Mouse (Mus musculus): ENCODE measurements around the gene Borcs6.

Gene Borcs6

DNA sequence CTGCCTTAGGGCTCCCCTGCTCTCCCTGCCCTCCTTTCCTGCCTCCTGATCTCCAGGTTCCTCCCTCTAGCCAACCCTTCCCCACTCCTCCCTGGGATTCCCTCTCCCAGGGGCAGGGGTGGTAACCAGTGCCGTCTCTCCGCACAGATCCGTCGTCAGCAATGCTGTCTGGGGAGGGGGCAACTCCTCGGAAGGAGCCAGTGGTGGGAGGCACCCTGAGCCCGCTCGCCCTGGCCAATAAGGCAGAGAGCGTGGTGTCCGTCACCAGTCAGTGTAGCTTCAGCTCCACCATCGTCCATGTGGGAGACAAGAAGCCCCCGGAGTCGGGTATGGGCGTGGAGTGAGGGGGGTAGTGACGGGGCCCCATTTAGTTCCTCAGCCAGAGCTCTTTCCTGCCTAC, 45.0 kb downstream of the Borcs6 start:
- DNase-seq: no peak

DNA sequence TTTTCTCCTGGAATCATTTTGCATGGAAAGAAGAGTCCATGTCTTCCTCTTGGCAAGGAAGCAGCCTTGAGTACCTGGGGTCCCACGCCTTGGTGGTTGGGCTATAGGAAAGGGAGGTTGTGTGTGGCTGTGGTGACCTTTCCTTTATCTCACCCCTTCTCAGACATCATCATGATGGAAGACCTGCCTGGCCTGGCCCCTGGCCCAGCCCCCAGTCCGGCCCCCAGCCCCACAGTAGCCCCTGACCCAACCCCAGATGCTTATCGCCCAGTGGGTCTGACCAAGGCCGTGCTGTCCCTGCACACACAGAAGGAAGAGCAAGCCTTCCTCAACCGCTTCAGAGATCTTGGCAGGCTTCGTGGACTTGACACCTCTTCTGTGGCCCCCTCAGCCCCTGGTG, 45.7 kb downstream of the Borcs6 start:
- peak; percentile 2 for DNase-seq

- DNase-seq: no peak
Observed at GRCm38 (mm10) chr11:69105796-69106195, 46.3 kb downstream of the Borcs6 start.

DNA sequence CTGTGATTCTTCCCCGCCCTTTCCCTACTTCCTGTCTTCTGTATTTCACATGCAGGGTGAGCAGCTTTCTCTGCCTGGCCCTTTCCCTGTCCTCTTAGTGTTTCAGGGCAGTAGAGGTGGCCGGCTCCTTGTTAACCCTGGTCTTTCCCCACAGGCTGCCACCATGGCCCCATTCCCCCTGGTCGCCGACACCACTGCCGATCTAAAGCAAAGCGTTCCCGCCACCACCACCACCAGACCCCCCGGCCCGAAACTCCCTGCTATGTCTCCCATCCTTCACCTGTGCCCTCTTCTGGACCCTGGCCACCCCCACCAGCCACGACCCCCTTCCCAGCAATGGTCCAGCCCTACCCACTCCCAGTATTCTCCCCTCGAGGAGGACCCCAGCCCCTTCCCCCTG, 46.8 kb downstream of the Borcs6 start:
- peak; percentile 2 for DNase-seq

- DNase-seq: peak; percentile 3
Observed at GRCm38 (mm10) chr11:69106842-69107241, 47.3 kb downstream of the Borcs6 start.

DNA sequence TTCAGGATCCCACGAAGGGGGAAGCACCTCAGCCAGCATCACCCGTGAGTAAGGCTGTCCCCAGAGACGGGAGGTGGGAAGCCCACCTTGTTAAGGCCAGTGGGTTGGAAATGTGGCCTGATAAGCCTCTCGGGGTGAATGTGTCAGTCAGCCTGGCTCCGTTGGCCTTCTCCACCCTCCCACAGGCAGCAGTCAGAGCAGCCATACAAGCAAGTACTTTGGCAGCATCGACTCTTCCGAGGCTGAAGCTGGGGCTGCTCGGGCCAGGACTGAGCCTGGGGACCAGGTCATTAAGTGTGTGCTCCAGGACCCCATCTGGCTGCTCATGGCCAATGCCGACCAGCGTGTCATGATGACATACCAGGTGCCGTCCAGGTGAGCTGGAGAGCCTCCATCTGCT, 48.2 kb downstream of the Borcs6 start:
- no peak for DNase-seq

- DNase-seq: no peak
Observed at GRCm38 (mm10) chr11:69108223-69108622, 48.7 kb downstream of the Borcs6 start.

- no peak for DNase-seq
Observed at GRCm38 (mm10) chr11:69109032-69109900, 49.7 kb downstream of the Borcs6 start.

GRCm38 (mm10) chr11:69110319-69111046, 51.0 kb downstream of the Borcs6 start:
- peak; percentile 98 for DNase-seq

All from right cerebral cortex, postnatal 4 days (tissue).